Mouse (Mus musculus) regulatory T cell (primary cell): ENCODE data around the gene Retreg1.

Experiments
- in situ Hi-C: fragments of 300-600 bp; cut with MboI, MseI; formaldehyde crosslinking; loops from one replicate; pipeline ENCODE4 v1.15.1; 2025; ENCODE audit warnings: high pct_unique_total_duplicates

Retreg1 gene

DNA sequence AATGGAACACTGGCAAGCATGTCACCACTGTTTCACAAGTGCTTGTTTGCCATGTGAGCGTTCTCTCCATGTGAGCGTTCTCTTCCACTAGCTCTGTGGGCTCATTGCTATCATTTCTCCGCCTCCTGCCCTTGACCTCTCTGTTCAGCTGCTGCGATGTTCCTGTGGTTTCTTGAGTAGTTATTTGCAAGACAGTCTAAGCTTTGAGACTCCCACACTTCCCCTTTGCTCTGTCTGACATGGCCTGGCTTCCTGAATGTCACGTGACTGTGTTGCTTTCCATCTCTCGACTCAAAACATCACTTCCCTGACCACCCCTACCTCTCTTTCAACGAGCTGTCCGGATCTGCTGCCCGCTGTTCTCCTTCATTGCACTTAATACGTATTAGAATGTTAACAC, 14.5 kb upstream of the Retreg1 start:
- in situ Hi-C loops, result no loop called here

DNA sequence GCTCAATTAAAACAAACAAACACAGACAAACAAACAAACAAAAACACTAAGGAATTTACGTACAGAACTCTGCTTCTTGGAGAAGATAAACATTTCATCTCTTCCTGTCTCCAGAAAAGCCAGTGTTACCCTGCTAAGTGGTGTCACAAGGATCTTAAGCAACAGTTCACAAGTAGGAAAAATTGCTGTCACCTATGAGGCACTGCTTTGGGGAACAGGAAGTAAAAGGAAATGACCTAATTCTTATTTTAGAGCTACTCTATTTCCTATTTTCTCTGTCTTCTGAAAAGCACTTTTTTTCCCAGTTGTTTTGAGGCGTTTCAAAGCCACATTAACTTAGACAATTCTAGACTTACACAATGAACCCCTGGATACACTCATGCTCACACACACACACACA, 12.6 kb upstream of the Retreg1 start:
- in situ Hi-C loops, result no loop called here

GRCm38 (mm10) chr15:25834282-25834681, 8.7 kb upstream of the Retreg1 start:
- in situ Hi-C loops, result no loop called here

DNA sequence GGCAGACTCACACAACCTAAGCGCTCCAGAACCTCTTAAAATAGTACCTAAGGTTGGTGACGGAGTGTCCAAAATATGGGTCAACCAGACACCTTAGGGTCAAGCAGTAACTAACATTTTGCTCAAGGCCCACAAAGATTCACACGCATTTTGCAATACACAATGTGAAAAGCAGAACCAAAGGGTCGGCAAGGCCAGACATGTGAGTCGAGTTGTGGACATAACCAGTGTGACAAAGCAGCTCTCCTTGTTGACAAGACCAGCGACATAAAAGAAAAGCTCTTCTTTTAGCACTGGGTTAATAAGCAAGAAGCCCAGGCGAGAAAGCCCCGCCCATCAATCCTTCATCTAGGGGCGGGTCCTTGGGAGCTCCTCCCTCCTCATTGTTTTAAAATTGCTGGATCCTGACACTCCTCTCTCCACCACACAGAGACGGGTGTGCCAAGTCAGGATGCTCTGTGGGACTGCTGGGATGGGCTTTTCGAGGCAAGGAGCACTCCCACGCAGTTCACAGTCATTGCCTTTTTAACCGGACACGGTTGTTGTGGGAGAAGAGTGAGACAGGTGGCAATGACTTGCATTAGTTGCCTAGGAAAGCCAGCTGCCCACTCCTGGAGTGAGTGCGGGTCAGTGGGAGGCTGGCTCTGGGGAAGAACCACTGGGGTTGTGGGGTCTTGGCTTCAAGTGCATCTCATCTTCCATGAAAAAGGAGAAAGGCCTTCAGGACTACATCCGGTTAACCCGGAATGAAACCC, 7.9 kb upstream of the Retreg1 start:
- in situ Hi-C loops, result no loop called here

- in situ Hi-C loops, result no loop called here
Observed at GRCm38 (mm10) chr15:25842462-25843085, 406 bp upstream of the Retreg1 start.

DNA sequence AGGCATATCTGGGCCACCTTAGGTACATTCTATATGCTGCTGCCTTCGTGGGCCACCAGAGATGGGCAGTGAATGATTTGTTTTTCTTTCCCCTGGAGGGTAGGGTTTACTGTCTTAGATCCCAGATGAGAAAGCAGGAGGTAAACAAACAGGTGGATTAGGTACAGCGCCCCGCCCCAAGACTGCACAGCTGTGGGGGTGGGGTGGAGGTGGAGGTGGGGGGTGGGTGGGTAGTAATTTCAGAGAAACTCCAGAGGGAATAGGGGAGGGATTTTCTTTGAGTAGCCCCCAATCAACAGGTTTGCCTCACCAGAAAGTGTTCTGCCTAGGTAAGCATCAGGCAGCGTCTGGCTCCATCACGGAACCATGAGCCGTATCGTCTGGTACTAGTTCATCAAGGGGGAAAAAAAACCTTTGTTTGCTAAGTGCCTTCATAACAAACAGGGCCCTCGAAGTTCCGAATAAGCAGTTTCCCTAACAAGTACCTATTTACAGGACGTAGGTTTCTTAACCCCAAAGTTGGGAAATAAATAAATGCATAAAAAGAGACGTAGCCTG, 1.1 kb downstream of the Retreg1 start:
- in situ Hi-C loops, result no loop called here

- in situ Hi-C loops, result no loop called here
Observed at GRCm38 (mm10) chr15:25844771-25845170, 1.8 kb downstream of the Retreg1 start.

GRCm38 (mm10) chr15:25847576-25848168, 4.7 kb downstream of the Retreg1 start:
- in situ Hi-C loops, result no loop called here

GRCm38 (mm10) chr15:25850552-25850951, 7.6 kb downstream of the Retreg1 start:
- in situ Hi-C loops, result no loop called here

GRCm38 (mm10) chr15:25854270-25854904, 11.4 kb downstream of the Retreg1 start:
- in situ Hi-C loops, result no loop called here

DNA sequence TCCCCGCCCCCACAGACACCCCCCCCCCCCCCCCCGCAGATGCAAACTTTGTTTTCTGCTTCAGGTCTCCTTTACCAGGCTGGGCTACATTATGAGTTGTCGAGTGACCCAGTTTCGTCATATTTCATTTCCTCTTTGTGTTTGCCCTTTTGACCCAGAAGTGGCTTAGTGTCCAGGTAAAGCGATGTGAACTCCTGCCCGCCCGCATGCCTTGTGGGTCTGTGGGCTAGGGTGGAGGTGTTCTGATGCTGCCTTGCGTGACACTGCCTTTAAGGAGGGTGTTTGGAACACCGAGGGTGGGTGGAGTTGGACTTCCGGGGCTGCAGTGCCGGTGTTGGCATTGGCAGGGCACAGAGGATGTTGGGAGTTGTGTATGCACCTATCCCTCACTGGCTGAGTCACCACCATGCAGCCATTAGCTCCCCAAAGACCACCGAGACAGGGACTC, 15.7 kb downstream of the Retreg1 start:
- in situ Hi-C loops, result no loop called here

DNA sequence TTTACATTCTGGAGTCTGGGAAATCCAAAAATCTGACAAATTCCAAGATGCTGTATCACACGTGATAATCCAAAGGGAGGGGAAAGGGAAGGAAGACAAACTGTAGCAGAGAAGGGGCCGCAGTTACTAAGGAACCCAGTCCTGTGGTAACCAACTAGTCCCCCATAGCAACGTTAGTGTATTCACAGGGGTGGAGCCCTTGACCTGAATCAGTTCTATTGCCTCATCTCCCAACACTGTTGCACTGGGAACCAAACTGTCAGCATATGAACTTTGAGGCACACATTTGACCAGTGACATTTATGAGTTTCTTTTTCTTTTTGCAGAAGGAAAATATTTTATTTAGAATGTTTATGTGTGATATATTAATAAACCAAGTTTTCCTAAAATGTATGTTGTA, 16.5 kb downstream of the Retreg1 start:
- in situ Hi-C loops, result no loop called here

- in situ Hi-C loops, result no loop called here
Observed at GRCm38 (mm10) chr15:25861900-25862299, 18.9 kb downstream of the Retreg1 start.

GRCm38 (mm10) chr15:25865605-25866004, 22.6 kb downstream of the Retreg1 start:
- in situ Hi-C loops, result no loop called here

- in situ Hi-C loops, result no loop called here
Observed at GRCm38 (mm10) chr15:25866106-25866505, 23.1 kb downstream of the Retreg1 start.

DNA sequence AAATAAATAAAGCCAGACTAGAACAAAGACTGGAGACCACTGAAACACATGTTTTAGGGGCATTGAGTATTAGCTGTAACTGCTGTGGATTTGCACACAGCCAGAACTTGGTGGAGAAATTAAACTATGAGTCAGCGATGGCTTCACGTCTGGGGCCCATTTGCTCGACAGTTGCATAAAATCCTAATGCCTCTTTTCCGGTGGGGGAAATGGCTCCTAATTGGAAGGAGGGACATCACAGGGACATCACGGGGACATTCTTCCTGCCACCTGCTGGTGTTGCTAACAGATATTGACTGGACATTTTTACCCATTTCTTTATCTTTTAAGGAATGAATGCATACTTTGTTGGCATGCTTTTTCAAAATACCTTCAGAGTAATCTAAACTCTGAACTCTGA, 26.1 kb downstream of the Retreg1 start:
- in situ Hi-C loops, result no loop called here

DNA sequence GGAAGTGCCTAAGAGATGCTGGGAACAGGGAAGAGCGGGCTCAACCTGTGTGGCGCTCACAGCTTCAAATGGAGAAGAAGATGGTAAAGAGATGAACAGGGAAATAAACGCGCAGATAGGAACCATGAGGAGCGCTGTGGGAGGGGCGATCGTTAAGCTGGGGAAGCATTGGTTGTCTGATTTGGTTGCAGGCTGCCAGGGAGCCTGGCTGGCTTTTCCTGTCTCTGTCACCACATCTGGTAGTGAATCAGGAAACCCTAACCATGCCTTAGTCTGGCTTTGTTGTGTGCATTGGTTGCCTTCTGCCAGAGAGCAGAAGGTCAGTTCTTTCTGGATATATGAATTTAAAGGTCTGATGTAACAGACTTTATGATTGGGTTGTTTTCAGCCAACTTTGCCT, 28.5 kb downstream of the Retreg1 start:
- in situ Hi-C loops, result no loop called here

DNA sequence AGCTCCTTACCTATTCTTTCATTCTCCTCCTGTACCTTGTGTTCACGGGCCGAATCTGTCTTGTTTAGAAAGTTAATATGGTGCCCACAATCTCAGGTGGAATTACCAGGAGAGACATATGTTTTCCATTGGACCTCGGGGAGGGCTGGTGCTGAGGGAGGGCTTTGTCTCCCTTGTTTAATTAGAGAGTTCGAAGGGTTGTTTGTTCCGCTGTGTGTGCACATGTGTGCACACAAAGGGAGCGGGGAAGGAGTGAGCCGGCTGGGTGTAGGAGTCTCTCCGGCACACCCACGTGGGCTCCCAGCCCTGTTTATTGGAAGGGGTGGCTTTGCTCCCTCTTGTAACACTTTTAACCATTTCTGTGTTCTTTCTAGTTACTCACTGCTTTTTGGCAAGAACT, 29.1 kb downstream of the Retreg1 start:
- in situ Hi-C loops, result no loop called here

GRCm38 (mm10) chr15:25872657-25873056, 29.7 kb downstream of the Retreg1 start:
- in situ Hi-C loops, result no loop called here

- in situ Hi-C loops, result no loop called here
Observed at GRCm38 (mm10) chr15:25873536-25873935, 30.6 kb downstream of the Retreg1 start.

- in situ Hi-C loops, result no loop called here
Observed at GRCm38 (mm10) chr15:25876601-25877161, 33.7 kb downstream of the Retreg1 start.

DNA sequence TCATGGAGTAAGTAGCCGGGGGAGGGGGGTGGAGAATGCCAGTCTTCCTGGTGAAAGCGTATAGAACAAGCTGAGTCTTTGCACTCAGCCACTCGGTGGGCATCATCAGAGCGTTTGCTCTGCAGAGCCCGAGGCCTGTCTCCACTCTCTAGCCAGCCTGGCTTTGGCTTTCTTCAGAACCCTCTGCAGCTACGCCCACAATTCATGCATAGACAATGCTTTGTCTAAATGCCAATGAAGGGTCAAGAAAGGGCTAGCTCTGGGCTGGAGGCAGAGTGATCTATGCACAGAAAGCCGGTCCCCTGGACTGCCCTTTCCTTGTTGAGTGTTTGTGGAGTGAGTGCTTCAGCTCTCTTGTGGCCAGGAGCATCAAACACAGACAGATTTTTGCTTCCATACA, 34.8 kb downstream of the Retreg1 start:
- in situ Hi-C loops, result no loop called here
